Mouse (Mus musculus) heart, adult 2 months (tissue): ENCODE measurements around the gene Usp7.

Experiments used
- CTCF ChIP-seq: fragments of 200-600 bp; IDR thresholded peaks from 2 replicates; pipeline ENCODE4 v1.8.1; 2022; ENCODE audit warnings: antibody characterized with exemption, mild to moderate bottlenecking, moderate library complexity
- POLR2A ChIP-seq: fragments of 200-500 bp; IDR thresholded peaks from 2 replicates; pipeline ENCODE4 v1.6.1; 2011; ENCODE audit warnings: mild to moderate bottlenecking, low read depth, low read length, control low read depth; ENCODE audit not compliant: insufficient read depth

DNA sequence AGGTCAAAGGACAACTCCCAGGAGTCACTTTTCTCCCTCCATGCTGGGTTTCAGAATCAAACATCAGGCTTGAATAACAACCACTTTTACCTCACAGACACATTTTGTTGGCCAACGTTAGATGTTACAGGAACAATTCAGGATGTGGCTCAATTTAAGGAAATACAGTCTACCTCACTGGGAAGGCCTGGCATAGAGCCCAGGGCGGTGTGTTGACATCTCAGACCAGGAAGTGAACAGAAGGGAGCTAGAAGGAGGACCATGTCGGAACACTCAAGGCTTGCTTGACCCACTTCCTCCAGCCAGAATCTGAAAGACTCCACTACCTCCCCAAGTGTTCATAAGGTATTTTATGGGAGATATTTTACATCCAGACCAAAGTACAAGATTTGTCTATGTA, 7.4 kb downstream of the Usp7 start:
- TF ChIP-seq POLR2A (no peak), CTCF (no peak)
